Mouse (Mus musculus) frontal cortex, postnatal 36 days (tissue): ENCODE measurements at regions not wholly inside any gene's neighbourhood (a gene's known extent, or its start where the extent isn't known, plus 50 kb on each side); places are given as distances from the start of the nearest gene placed in this dataset.

ENCODE experiments used
- DNase-seq, 2 experiments: peaks; one replicate each; pipeline ENCODE4 v3.0.0; 2022; ENCODE audit warnings: low spot score in 2 of 2

- DNase-seq, result no peak
Measured at GRCm38 (mm10) chr6:94957990-94958389, 159.1 kb upstream of the Kbtbd8 start.

- no peak for DNase-seq
Measured at GRCm38 (mm10) chr6:94957172-94957668, 159.8 kb upstream of the Kbtbd8 start.

- DNase-seq, result no peak
Measured at GRCm38 (mm10) chr6:94954580-94954979, 162.5 kb upstream of the Kbtbd8 start.

GRCm38 (mm10) chr6:94953658-94954057 is 163.4 kb upstream of the Kbtbd8 start:
- no peak for DNase-seq

GRCm38 (mm10) chr6:94951971-94952768 is 164.9 kb upstream of the Kbtbd8 start:
- DNase-seq, result no peak

- DNase-seq, result no peak
Measured at GRCm38 (mm10) chr6:94950944-94951343, 166.1 kb upstream of the Kbtbd8 start.

GRCm38 (mm10) chr6:94950319-94950718 is 166.7 kb upstream of the Kbtbd8 start:
- DNase-seq, result no peak

- no peak for DNase-seq
Measured at GRCm38 (mm10) chr6:94946352-94946900, 170.6 kb upstream of the Kbtbd8 start.

GRCm38 (mm10) chr6:94945715-94946114 is 171.3 kb upstream of the Kbtbd8 start:
- DNase-seq, result no peak

- no peak for DNase-seq
Measured at GRCm38 (mm10) chr6:94944196-94944595, 172.8 kb upstream of the Kbtbd8 start.

GRCm38 (mm10) chr6:94938949-94939348 is 178.1 kb upstream of the Kbtbd8 start:
- DNase-seq, result no peak

GRCm38 (mm10) chr6:94936206-94936605 is 180.8 kb upstream of the Kbtbd8 start:
- DNase-seq, result no peak

- DNase-seq, result no peak
Measured at GRCm38 (mm10) chr6:94935706-94936105, 181.3 kb upstream of the Kbtbd8 start.

GRCm38 (mm10) chr6:94927811-94928210 is 189.2 kb upstream of the Kbtbd8 start:
- no peak for DNase-seq

GRCm38 (mm10) chr6:94926652-94927211 is 190.3 kb upstream of the Kbtbd8 start:
- no peak for DNase-seq

GRCm38 (mm10) chr6:94925408-94925807 is 191.6 kb upstream of the Kbtbd8 start:
- no peak for DNase-seq

GRCm38 (mm10) chr6:94924338-94925039 is 192.6 kb upstream of the Kbtbd8 start:
- DNase-seq, result no peak

GRCm38 (mm10) chr6:94921741-94922140 is 195.3 kb upstream of the Kbtbd8 start:
- DNase-seq, result no peak

GRCm38 (mm10) chr6:94920770-94921169 is 196.3 kb upstream of the Kbtbd8 start:
- DNase-seq, result no peak

GRCm38 (mm10) chr6:94919194-94919743 is 197.8 kb upstream of the Kbtbd8 start:
- DNase-seq, result no peak

- DNase-seq, result peak; percentile 11 to 17
Measured at GRCm38 (mm10) chr6:94915842-94916620, 201.0 kb upstream of the Kbtbd8 start.
